Mouse (Mus musculus) heart, embryonic 11.5 days (tissue): ENCODE results near the gene Kcnk3. TPM values are rescaled to one million over a fixed set of nuclear protein-coding genes. Genes with fewer than 3 reads are reported as not detected.

Experiments used
- ATAC-seq: fragments of 200-750 bp; cut with Nextera tagmentation; replicated peaks from 2 replicates; pipeline ENCODE4 v1.8.0; 2017; ENCODE audit warnings: moderate library complexity; ENCODE audit not compliant: insufficient number of reproducible peaks, low FRiP score, low TSS enrichment
- H3K27ac ChIP-seq: fragments of 300-500 bp; sonication (generic); 2 replicates; pipeline ENCODE4 v1.5.1; 2014; ENCODE audit warnings: mild to moderate bottlenecking, low read depth, low read length
- H3K27me3 ChIP-seq: fragments of 300-500 bp; sonication (generic); 2 replicates; pipeline ENCODE4 v1.6.1; 2014; ENCODE audit warnings: mild to moderate bottlenecking, low read length, mixed read lengths; ENCODE audit not compliant: control insufficient read depth, insufficient read depth
- H3K36me3 ChIP-seq: fragments of 300-500 bp; sonication (generic); 2 replicates; pipeline ENCODE4 v1.6.1; 2014; ENCODE audit warnings: mild to moderate bottlenecking, low read length, moderate library complexity, mixed read lengths; ENCODE audit not compliant: control insufficient read depth, insufficient read depth
- H3K4me1 ChIP-seq: fragments of 300-500 bp; sonication (generic); 2 replicates; pipeline ENCODE4 v1.6.1; 2014; ENCODE audit warnings: low read length; ENCODE audit not compliant: control insufficient read depth, insufficient read depth
- H3K4me2 ChIP-seq: fragments of 300-500 bp; sonication (generic); 2 replicates; pipeline ENCODE4 v1.6.1; 2014; ENCODE audit warnings: mild to moderate bottlenecking, moderate library complexity
- H3K4me3 ChIP-seq: fragments of 300-500 bp; sonication (generic); 2 replicates; pipeline ENCODE4 v1.5.1; 2014; ENCODE audit warnings: low read depth, low read length
- H3K9ac ChIP-seq: fragments of 300-500 bp; sonication (generic); 2 replicates; pipeline ENCODE4 v1.6.1; 2014; ENCODE audit warnings: mild to moderate bottlenecking, low read depth, low read length, moderate library complexity
- H3K9me3 ChIP-seq: fragments of 300-500 bp; sonication (generic); replicated peaks from 2 replicates; pipeline ENCODE4 v1.6.1; 2016; ENCODE audit warnings: low read length; ENCODE audit not compliant: control insufficient read depth
- WGBS: fragments of 180-500 bp; shearing (Covaris S2); extraction: QIAGEN DNeasy Blood & Tissue Kit; methylation state at CpG from one replicate; pipeline ENCODE4 v1.1.7; 2014; ENCODE audit not compliant: insufficient replicate concordance; 5-methylcytosine and 5-hydroxymethylcytosine counted together
- polyA plus RNA-seq: library from polyadenylated mRNA; unstranded; fragments of >200 nt; fragmentation: Nextera tagmentation; extraction: Ambion mirVana; gene quantifications from 2 replicates; pipeline ENCODE4 v1.2.1, GENCODE M21; 2014

The Kcnk3 gene
- polyA plus RNA-seq, 1 experiment from 2014 or later, result 37.8 TPM

DNA sequence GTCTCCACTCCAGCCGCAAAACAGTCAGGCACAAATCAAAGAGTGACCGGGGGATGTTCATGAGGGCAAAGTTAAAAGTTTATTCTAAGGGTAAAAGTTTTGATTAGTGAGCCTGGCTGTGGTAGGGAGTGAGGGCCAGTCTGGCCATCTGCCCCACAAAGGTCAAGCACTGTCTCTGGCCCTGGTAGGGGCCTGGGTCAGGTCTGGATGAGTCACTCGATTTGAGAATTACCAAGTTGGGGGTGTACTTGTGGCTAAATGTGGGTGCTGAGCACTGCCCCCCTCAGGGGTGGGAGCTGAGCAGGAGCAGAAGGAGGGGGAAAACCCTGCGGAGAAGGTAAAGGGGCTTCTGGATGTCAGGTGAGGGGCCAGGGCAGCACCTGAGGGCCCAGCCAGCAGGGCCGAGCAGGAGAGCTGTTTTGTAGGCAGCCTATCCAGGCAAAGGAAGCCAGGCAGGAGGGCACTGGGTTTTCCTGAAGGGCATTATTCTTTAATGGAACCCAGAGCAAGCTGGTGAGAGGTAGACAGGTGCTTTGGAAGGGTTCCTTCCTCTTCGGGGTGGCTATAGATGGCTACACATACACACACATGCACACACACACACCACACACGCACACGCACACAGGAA, 30.5 kb downstream of the Kcnk3 start:
- Histone ChIP-seq H3K4me2 (no peak overlapping the region), H3K9me3 (no peaks in the 10 kb centered on the region), H3K36me3 (no peaks in the 10 kb centered on the region), H3K4me3 (no peak overlapping the region), H3K4me1 (peaks cover 60% of the 10 kb centered on the region), H3K27ac (0 out of 2 replicates have a peak overlapping the region, but pooled peaks have one; percentile 29), H3K9ac (no peak overlapping the region), H3K27me3 (peaks cover 28% of the 10 kb centered on the region)
- WGBS, result 72% methylated on average over 8 of the region's 8 CpGs
- no peak for ATAC-seq

DNA sequence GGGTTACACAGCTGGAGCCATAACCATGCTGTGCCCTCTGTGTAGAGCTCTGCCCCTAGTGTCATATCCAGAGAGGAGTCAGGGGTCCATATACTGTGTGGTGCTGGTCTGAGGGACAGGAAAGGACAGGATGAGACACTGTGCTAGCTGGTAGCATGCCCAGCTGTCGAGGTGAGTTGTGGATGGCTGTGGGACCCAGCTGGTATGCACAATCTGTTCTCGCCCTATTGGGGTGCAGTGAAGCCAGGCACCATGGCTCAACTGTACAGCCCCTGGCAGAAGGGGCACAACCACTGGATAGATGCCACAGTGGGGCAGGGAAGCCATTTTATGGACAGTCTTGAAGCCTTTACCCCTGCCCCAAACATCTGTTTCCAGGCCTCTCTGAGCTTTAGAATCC, 31.2 kb downstream of the Kcnk3 start:
- 84% methylated on average over 2 of the region's 2 CpGs for WGBS
- H3K9ac ChIP-seq, result no peak overlapping the region
- no peak overlapping the region for H3K27ac ChIP-seq
- no peaks in the 10 kb centered on the region for H3K36me3 ChIP-seq
- no peak overlapping the region for H3K4me3 ChIP-seq
- peaks cover 28% of the 10 kb centered on the region for H3K27me3 ChIP-seq
- H3K9me3 ChIP-seq, result no peaks in the 10 kb centered on the region
- peaks cover 54% of the 10 kb centered on the region for H3K4me1 ChIP-seq
- ATAC-seq, result no peak
- H3K4me2 ChIP-seq, result no peak overlapping the region

DNA sequence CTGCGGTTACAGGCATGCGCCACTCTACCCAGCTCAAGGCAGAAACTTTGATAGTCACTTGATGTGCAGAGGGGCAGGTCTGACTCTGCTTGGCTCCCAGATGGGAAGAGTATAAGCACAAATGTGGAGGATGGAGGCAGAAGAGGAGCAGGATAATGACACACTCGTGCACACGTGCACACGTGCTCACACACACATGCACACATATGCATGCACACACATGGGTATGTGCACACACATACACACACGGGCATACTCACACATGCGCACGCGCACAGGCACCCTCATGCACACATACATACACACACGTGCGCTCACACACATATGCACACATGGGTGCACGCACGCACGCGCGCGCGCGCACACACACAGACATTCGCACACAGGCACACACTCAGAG, 32.6 kb downstream of the Kcnk3 start:
- no peak overlapping the region for H3K4me3 ChIP-seq
- no peak overlapping the region for H3K27ac ChIP-seq
- peaks cover 48% of the 10 kb centered on the region for H3K4me1 ChIP-seq
- 92% methylated on average over 20 of the region's 20 CpGs for WGBS
- H3K9ac ChIP-seq, result no peak overlapping the region
- ATAC-seq, result no peak
- no peaks in the 10 kb centered on the region for H3K36me3 ChIP-seq
- no peak overlapping the region for H3K4me2 ChIP-seq
- peaks cover 28% of the 10 kb centered on the region for H3K27me3 ChIP-seq
- no peaks in the 10 kb centered on the region for H3K9me3 ChIP-seq

DNA sequence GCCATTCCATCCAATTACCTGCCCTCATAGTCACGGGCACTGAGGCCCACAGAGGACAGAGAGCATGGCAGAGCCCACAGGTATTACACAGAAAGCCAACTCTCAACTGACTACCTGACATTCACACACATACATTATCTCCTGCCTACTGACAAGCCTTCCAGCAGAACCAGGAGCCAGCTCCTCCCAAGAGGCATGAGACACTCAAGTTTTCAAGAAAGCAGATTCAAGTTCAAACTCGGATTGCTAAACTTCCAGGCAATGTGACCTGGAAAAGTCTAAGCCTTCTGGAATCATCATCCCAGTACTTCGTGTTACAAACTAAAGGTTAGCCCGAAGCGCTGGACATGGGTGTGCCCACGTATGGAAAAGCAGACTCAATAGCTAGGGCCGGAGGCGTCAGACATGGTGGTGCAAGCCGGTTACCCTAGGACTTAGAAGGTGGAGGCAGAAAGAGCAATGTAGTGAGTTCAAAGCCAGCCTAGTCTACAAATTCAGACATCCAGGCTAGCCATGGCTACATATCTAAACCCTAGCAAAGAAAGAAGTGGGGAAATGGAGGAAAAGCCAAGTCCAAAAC, 33.3 kb downstream of the Kcnk3 start:
- no peak overlapping the region for H3K4me3 ChIP-seq
- H3K9ac ChIP-seq, result no peak overlapping the region
- no peak overlapping the region for H3K4me2 ChIP-seq
- H3K9me3 ChIP-seq, result no peaks in the 10 kb centered on the region
- no peak for ATAC-seq
- H3K36me3 ChIP-seq, result no peaks in the 10 kb centered on the region
- peaks cover 28% of the 10 kb centered on the region for H3K27me3 ChIP-seq
- H3K27ac ChIP-seq, result no peak overlapping the region
- WGBS, result 87% methylated on average over 9 of the region's 9 CpGs
- H3K4me1 ChIP-seq, result peaks cover 42% of the 10 kb centered on the region

DNA sequence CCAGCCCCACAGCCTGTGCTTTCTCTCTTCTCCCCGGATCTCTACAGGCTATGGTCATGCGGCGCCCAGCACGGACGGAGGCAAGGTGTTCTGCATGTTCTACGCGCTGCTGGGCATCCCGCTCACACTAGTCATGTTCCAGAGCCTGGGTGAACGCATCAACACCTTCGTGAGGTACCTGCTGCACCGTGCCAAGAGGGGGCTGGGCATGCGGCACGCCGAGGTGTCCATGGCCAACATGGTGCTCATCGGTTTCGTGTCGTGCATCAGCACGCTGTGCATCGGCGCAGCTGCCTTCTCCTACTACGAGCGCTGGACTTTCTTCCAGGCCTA, 33.8 kb downstream of the Kcnk3 start:
- H3K36me3 ChIP-seq, result no peaks in the 10 kb centered on the region
- H3K4me3 ChIP-seq, result peak overlapping the region; percentile 38
- H3K9me3 ChIP-seq, result no peaks in the 10 kb centered on the region
- H3K27ac ChIP-seq, result no peak overlapping the region
- H3K27me3 ChIP-seq, result peaks cover 26% of the 10 kb centered on the region
- H3K9ac ChIP-seq, result 0 out of 2 replicates have a peak overlapping the region, but pooled peaks have one; percentile 62
- peak overlapping the region; percentile 71 for H3K4me2 ChIP-seq
- WGBS, result 45% methylated on average over 22 of the region's 22 CpGs
- peaks cover 41% of the 10 kb centered on the region for H3K4me1 ChIP-seq
- ATAC-seq, result no peak

DNA sequence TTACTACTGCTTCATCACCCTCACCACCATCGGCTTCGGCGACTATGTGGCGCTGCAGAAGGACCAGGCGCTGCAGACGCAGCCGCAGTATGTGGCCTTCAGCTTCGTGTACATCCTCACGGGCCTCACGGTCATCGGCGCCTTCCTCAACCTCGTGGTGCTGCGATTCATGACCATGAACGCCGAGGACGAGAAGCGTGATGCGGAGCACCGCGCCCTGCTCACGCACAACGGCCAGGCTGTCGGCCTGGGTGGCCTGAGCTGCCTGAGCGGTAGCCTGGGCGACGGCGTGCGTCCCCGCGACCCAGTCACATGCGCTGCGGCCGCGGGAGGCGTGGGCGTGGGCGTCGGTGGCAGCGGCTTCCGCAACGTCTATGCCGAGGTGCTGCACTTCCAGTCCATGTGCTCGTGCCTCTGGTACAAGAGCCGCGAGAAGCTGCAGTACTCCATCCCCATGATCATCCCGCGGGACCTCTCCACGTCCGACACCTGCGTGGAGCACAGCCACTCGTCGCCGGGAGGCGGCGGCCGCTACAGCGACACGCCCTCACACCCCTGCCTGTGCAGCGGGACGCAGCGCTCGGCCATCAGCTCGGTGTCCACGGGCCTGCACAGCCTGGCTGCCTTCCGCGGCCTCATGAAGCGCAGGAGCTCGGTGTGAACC, 34.3 kb downstream of the Kcnk3 start:
- Histone ChIP-seq H3K4me2 (peak overlapping the region; percentile 71), H3K4me3 (peak overlapping the region; percentile 38), H3K9me3 (no peaks in the 10 kb centered on the region), H3K27ac (no peak overlapping the region), H3K27me3 (peaks cover 26% of the 10 kb centered on the region), H3K36me3 (no peaks in the 10 kb centered on the region), H3K4me1 (peaks cover 41% of the 10 kb centered on the region), H3K9ac (peak overlapping the region; percentile 62)
- WGBS, result 3% methylated on average over 69 of the region's 69 CpGs
- ATAC-seq, result no peak; the same call in 1 of the 2 replicates

DNA sequence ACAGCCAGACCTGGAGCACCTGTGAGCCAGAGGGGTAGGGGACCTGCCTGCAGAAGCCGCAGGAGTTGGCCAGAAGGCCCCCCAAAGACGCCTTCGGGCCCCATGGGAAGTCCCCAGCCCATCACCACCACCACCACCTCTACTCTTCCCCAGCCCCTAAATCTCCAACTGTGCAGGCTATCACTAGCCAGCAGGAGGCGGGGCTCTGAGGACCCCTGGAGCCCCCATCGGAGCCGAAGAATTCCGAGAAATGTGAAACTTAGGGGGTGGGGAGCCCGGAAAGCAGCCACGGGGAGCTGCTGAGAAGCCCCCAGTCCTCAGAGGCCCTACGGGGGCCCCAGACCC, 34.8 kb downstream of the Kcnk3 start:
- no peak overlapping the region for H3K27ac ChIP-seq
- no peak for ATAC-seq
- peaks cover 26% of the 10 kb centered on the region for H3K27me3 ChIP-seq
- peak overlapping the region; percentile 71 for H3K4me2 ChIP-seq
- H3K36me3 ChIP-seq, result no peaks in the 10 kb centered on the region
- H3K9me3 ChIP-seq, result no peaks in the 10 kb centered on the region
- H3K4me3 ChIP-seq, result peak overlapping the region; percentile 38
- 7% methylated on average over 10 of the region's 10 CpGs for WGBS
- peaks cover 36% of the 10 kb centered on the region for H3K4me1 ChIP-seq
- peak overlapping the region; percentile 62 for H3K9ac ChIP-seq

DNA sequence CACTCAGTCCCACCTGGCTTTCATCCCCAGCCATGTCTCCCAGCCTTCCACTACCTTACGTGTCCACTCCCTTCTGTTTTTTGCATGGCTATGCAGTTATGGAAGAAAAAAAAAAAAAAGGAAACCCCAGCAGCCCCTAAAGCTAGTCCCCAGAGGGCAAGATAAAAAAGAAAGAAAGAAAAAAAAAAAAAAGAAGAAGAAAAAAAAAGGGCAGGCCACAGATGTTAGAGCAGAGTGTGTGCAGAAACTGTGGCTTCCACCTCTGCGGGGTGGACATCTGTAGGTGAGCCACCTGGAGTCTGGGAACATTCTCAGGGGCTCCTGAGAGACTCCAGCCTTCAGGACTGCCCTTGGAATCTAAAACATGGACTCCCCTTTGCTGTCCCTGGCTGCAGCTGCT, 35.4 kb downstream of the Kcnk3 start:
- peaks cover 31% of the 10 kb centered on the region for H3K4me1 ChIP-seq

More for the DNA sequence above, 35.4 kb downstream of the Kcnk3 start:
- no peaks in the 10 kb centered on the region for H3K36me3 ChIP-seq
- H3K4me2 ChIP-seq, result peak overlapping the region; percentile 71; the same call in 1 of the 2 replicates
- no peak overlapping the region for H3K27ac ChIP-seq
- 55% methylated on average over 2 of the region's 2 CpGs for WGBS
- no peak for ATAC-seq
- H3K27me3 ChIP-seq, result peaks cover 26% of the 10 kb centered on the region
- no peaks in the 10 kb centered on the region for H3K9me3 ChIP-seq
- H3K4me3 ChIP-seq, result peak overlapping the region; percentile 38; the same call in 1 of the 2 replicates
- H3K9ac ChIP-seq, result no peak overlapping the region
